Mouse (Mus musculus): ENCODE measurements around the gene Plekha6.

DNA sequence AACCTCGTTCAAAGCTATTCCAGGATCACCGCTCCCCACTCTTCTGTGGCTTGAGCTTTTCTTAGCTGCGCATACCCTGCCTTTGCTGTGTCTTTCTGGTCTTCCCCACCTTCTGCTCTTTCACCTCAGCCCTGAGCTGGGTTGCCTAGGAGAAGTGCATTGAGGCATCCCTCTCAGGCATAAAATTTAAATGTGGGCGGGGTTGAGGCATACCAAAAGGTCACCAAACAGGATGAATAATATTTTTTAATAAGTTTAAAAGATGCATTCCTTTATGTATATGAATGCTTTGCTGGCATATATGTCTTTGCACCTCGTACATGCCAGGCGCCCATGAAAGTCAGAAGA lies 75.8 kb downstream of the Plekha6 start:
- TF ChIP-seq POLR2A (IDR thresholded peaks at IDR 0.05; ENCODE audit: borderline replicate concordance, control insufficient read depth, low read depth, low read length) = no peak
- no peak for TF ChIP-seq CTCF (IDR thresholded peaks at IDR 0.05; ENCODE audit: control insufficient read depth, insufficient read depth, low read length)
